Mouse (Mus musculus): ENCODE data around the gene Arntl. TPM values are rescaled to one million over a fixed set of nuclear protein-coding genes. Genes with fewer than 3 reads are reported as not detected.
"Not testable (repeated sequence)": the region's sequence is repeated elsewhere in the genome, so short reads cannot be mapped to it uniquely, and the experiment has no call there.

Arntl gene
- polyA plus RNA-seq, 1 experiment = 28.9 TPM

- DNase-seq (ENCODE audit: extremely low spot score in 1 of 2, low spot score in 1 of 2) = peak; percentile 81 to 82
These were observed 42.0 kb downstream of the Arntl start for GRCm38 (mm10) chr7:113249134-113249825.

GRCm38 (mm10) chr7:113250433-113250991 is 43.2 kb downstream of the Arntl start:
- peak in 1 of 2 experiments; percentile 69 for DNase-seq (ENCODE audit: extremely low spot score in 1 of 2, low spot score in 1 of 2)

DNA sequence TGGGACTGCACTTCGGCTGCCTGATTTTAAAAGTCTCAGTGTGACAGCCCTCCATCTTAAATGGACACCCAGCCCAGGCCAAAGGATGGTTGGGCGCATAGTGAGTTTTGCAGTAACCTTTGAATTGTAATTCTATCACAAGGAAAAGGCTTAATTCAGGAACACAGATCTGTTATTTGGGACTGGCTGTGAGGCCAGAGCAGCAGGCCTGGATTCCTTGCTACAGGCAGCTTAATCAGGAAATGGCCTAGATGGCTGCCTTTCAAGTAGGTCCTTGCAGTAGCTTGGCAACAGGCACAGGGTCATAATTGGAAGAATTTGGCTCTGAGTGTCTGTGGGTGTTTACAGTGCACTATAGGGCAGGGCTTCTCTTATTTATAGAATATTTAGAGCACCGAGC is 43.7 kb downstream of the Arntl start:
- peak in 1 of 2 experiments; percentile 53 for DNase-seq (ENCODE audit: extremely low spot score in 1 of 2, low spot score in 1 of 2)

DNA sequence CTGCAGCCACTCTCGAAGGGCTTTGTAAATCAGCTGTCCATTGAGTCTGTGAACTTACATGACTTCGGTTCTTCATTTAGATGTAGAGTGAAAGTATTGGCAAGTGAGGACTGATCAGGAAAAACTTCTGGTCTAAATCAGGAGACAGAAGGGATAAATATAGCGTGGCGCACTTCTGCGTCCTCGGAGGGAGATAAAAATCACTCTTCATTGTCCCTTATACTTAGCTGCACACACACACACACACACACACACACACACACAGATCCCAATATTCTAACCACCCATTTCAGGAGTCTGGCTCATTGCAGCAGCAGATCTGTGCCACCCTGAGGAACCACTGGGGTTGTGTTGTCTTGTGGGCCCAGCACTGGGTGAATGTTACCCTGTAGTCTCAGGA is 44.3 kb downstream of the Arntl start:
- no peak for DNase-seq (ENCODE audit: extremely low spot score in 1 of 2, low spot score in 1 of 2)

DNA sequence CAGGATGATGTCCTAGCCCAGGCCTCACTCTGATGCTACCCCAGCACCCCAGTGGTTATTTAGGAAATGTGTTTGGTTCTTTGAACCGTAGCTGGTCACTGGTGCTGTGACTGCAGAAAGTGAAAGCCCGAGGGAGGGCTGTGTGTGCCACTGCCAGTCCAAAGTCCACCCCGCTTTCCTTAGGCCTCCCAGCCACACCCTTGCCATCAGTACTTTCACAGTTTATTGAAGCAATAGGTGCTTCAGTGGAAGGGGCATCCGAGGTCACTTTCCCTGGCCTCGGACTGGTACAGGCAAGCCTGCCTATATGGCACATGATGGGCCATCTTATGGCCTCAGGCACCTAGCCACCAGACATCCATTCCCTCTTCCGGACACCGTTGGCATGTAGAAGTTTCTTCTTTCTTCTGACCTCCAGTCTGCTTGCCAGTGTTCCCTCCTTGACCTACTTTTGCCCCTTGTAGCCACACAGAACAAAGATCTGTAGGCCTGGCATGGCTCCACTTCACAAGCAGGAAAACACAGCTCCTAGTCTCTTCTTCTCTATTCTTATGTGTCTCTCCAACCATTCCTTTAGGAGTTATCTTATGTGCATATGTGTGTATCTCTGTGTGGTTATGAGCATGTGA is 46.6 kb downstream of the Arntl start:
- DNase-seq (ENCODE audit: extremely low spot score in 1 of 2, low spot score in 1 of 2) = no peak

GRCm38 (mm10) chr7:113256046-113256445 is 48.8 kb downstream of the Arntl start:
- peak in 1 of 2 experiments; percentile 57 for DNase-seq (ENCODE audit: extremely low spot score in 1 of 2, low spot score in 1 of 2)

GRCm38 (mm10) chr7:113258430-113258829 is 51.2 kb downstream of the Arntl start:
- DNase-seq (ENCODE audit: extremely low spot score in 1 of 2, low spot score in 1 of 2) = peak in 1 of 2 experiments; percentile 42

GRCm38 (mm10) chr7:113260321-113261167 is 53.3 kb downstream of the Arntl start:
- DNase-seq (ENCODE audit: extremely low spot score in 1 of 2, low spot score in 1 of 2) = no peak

- no peak for DNase-seq (ENCODE audit: extremely low spot score in 1 of 2, low spot score in 1 of 2)
These were observed 54.4 kb downstream of the Arntl start for GRCm38 (mm10) chr7:113261690-113262089.

DNA sequence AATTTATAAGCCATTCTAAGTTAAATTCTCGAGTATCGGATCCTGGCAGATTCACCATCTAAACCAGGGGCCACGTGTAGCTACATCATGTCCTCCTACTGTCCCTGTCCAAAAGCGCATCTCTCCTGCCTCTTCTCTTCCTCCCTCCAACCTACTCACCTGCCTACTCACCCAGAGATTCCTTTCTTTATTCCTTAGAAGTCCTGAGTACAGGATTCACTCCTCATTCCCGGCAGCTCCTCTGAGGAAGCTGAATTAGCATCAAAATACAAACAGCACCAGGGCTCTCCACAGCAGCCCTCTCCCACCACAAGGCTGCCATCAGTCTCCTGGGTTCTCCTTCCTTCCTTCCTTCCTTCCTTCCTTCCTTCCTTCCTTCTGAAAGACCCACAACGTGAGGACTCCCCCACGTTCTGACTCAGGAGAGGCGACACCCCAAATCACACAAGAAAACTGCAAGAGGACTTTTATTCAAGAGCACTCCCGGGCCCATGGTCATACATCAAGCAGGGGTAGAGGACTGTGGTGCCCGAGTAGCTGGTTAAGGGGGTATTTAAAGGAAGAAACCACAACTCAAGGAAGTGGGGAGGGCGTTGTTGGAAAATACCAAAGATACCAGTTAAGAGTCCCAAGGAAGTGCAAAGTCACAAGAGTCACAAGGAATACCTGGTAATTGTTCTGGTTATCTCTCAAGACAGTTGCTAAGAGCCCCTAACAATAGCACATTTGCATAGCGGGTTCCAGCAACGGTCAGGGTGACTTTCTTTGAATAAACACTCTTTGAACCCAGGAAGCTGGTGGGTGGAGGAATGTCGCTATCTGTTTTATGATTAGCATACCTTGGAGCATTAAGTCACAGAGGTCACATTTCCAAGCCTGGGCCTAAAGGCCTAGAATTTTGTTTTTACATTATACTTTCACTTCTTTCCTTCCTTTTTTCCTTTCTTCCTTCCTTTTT is 55.5 kb downstream of the Arntl start:
- not testable (repeated sequence) for DNase-seq (ENCODE audit: extremely low spot score in 1 of 2, low spot score in 1 of 2)

DNA sequence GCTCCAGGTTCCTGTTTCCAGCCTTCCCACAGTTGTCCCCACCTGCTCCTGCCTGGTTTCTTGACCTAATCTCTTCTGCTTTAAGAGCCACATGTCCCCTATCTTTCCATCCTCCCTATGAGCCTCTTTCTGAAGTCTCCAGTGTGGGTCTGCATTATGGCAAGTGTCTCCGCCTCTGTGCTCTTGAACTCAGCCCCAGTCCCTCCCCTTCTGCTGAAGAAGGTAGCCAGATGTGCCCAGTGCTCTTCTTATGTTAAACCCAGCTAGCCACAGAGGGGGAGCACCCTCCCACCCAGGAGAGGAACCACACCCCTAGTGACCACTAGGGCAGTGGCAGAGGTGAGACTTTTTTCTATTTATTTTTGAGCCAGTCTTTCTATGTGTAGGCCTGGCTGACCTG is 56.7 kb downstream of the Arntl start:
- no peak for DNase-seq (ENCODE audit: extremely low spot score in 1 of 2, low spot score in 1 of 2)

DNA sequence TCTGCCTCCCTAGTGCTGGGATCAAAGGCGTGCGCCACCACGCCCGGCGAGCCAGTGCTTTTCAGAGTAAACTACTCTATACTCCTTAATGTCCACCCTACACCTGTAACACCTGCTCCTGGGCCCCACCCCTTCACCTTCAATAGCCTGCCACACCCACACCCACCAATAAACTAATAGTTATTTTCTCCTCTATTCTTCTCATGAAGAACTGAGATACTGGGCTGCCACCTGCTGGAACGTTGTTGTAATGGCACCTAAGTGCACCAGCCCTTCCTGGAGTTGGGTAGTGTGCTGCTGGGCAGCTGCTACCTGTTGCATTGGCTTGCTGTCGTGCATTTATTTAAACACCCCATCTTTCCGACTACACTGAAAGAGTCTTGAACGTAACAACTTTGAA is 61.0 kb downstream of the Arntl start:
- peak in 1 of 2 experiments; percentile 81 for DNase-seq (ENCODE audit: extremely low spot score in 1 of 2, low spot score in 1 of 2)

- DNase-seq (ENCODE audit: extremely low spot score in 1 of 2, low spot score in 1 of 2) = no peak
These were observed 61.8 kb downstream of the Arntl start for GRCm38 (mm10) chr7:113269081-113269480.

GRCm38 (mm10) chr7:113269921-113270320 is 62.7 kb downstream of the Arntl start:
- DNase-seq (ENCODE audit: extremely low spot score in 1 of 2, low spot score in 1 of 2) = no peak

DNA sequence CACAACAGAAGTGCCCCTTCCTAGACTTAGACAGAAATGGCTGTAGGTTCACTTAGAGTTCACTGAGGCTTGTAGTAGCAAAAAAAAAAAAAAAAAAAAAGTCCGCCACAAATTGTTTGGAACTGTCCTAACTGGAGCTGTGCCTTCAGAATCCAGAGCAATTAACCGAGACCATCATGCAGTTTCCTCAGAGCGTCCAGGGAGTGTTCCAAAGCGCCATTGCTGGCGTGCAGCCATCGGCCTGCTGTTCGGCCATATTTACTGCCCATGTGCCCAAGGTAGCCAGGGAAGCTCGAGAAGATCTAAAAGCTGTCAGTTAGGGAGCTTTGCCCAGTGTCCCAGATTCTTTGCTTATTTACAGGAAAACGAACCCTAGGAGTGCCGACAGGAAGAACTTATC is 63.3 kb downstream of the Arntl start:
- no peak for DNase-seq (ENCODE audit: extremely low spot score in 1 of 2, low spot score in 1 of 2)

- DNase-seq (ENCODE audit: extremely low spot score in 1 of 2, low spot score in 1 of 2) = no peak
These were observed 63.7 kb downstream of the Arntl start for GRCm38 (mm10) chr7:113270991-113271390.

GRCm38 (mm10) chr7:113272338-113272997 is 65.2 kb downstream of the Arntl start:
- no peak for DNase-seq (ENCODE audit: extremely low spot score in 1 of 2, low spot score in 1 of 2)

GRCm38 (mm10) chr7:113277245-113277644 is 70.0 kb downstream of the Arntl start:
- DNase-seq (ENCODE audit: extremely low spot score in 1 of 2, low spot score in 1 of 2) = no peak

GRCm38 (mm10) chr7:113278493-113278892 is 71.2 kb downstream of the Arntl start:
- no peak for DNase-seq (ENCODE audit: extremely low spot score in 1 of 2, low spot score in 1 of 2)

All from frontal cortex, adult 2 months (tissue).